Mouse (Mus musculus) megakaryocyte, embryonic 14.5 days (primary cell): Measurements from ENCODE around the gene Cops2. TPM values are rescaled to one million over a fixed set of nuclear protein-coding genes. Genes with fewer than 3 reads are reported as not detected.

Experiments used
- H3K27me3 ChIP-seq: replicated peaks from 2 replicates; pipeline ENCODE3; 2012; ENCODE audit warnings: inconsistent platforms
- H3K36me3 ChIP-seq: replicated peaks from 2 replicates; pipeline ENCODE3; 2012; ENCODE audit warnings: low read length, inconsistent platforms, mixed read lengths
- H3K4me1 ChIP-seq: 2 replicates; pipeline ENCODE4 v1.6.1; 2012; ENCODE audit warnings: inconsistent platforms
- H3K4me3 ChIP-seq: replicated peaks from 2 replicates; pipeline ENCODE3; 2012; ENCODE audit warnings: moderate library complexity, mild to moderate bottlenecking, inconsistent platforms
- H3K9me3 ChIP-seq: 2 replicates; pipeline ENCODE4 v1.6.1; 2012; ENCODE audit warnings: inconsistent platforms
- FLI1 ChIP-seq: IDR thresholded peaks from 2 replicates; pipeline ENCODE4 v1.6.1; 2012; ENCODE audit warnings: low read length, inconsistent platforms, mixed read lengths
- GATA1 ChIP-seq: IDR thresholded peaks from 3 replicates; pipeline ENCODE4 v1.6.1; 2012; ENCODE audit warnings: mixed read lengths, low read length, inconsistent platforms, borderline replicate concordance
- polyA plus RNA-seq: library from polyadenylated mRNA; stranded (reverse); fragments of >175 nt; gene quantifications from 2 replicates; pipeline ENCODE4 v1.2.3, GENCODE M21; 2012; ENCODE audit warnings: low replicate concordance; ENCODE audit not compliant: insufficient read depth

The Cops2 gene
- polyA plus RNA-seq, 1 experiment = 2.3 TPM

GRCm38 (mm10) chr2:125829924-125830323 lies 29.0 kb downstream of the Cops2 start:
- Histone ChIP-seq H3K4me3 (no peak overlapping the region), H3K4me1 (no peaks in the 10 kb centered on the region), H3K9me3 (no peaks in the 10 kb centered on the region), H3K27me3 (no peaks in the 10 kb centered on the region), H3K36me3 (peaks cover 82% of the 10 kb centered on the region)
- no peak for TF ChIP-seq FLI1

- Histone ChIP-seq H3K36me3 (peaks cover 61% of the 10 kb centered on the region), H3K9me3 (no peaks in the 10 kb centered on the region), H3K27me3 (no peaks in the 10 kb centered on the region), H3K4me3 (no peak overlapping the region), H3K4me1 (no peaks in the 10 kb centered on the region)
- TF ChIP-seq GATA1 = no peak
- TF ChIP-seq FLI1 = no peak
Measured at GRCm38 (mm10) chr2:125827898-125828297, 31.0 kb downstream of the Cops2 start.

GRCm38 (mm10) chr2:125826201-125826600 lies 32.7 kb downstream of the Cops2 start:
- H3K9me3 ChIP-seq = no peaks in the 10 kb centered on the region
- no peak for TF ChIP-seq FLI1
- TF ChIP-seq GATA1 = no peak
- no peaks in the 10 kb centered on the region for H3K4me1 ChIP-seq
- H3K36me3 ChIP-seq = peaks cover 45% of the 10 kb centered on the region
- no peak overlapping the region for H3K4me3 ChIP-seq
- H3K27me3 ChIP-seq = no peaks in the 10 kb centered on the region

- no peaks in the 10 kb centered on the region for H3K36me3 ChIP-seq
- peaks cover 8% of the 10 kb centered on the region for H3K27me3 ChIP-seq
- TF ChIP-seq GATA1 (no peak), FLI1 (no peak)
- H3K4me1 ChIP-seq = no peaks in the 10 kb centered on the region
- no peak overlapping the region for H3K4me3 ChIP-seq
- H3K9me3 ChIP-seq = no peaks in the 10 kb centered on the region
Measured at GRCm38 (mm10) chr2:125820397-125820796, 38.5 kb downstream of the Cops2 start.

- Histone ChIP-seq H3K4me3 (no peak overlapping the region), H3K27me3 (peaks cover 5% of the 10 kb centered on the region), H3K36me3 (no peaks in the 10 kb centered on the region), H3K9me3 (no peaks in the 10 kb centered on the region), H3K4me1 (peaks cover 10% of the 10 kb centered on the region)
- TF ChIP-seq FLI1 = no peak
- no peak for TF ChIP-seq GATA1
Measured at GRCm38 (mm10) chr2:125813972-125814595, 44.9 kb downstream of the Cops2 start.

GRCm38 (mm10) chr2:125811332-125811731 lies 47.6 kb downstream of the Cops2 start:
- Histone ChIP-seq H3K9me3 (peaks cover 7% of the 10 kb centered on the region), H3K27me3 (peaks cover 5% of the 10 kb centered on the region), H3K36me3 (no peaks in the 10 kb centered on the region), H3K4me1 (peaks cover 10% of the 10 kb centered on the region), H3K4me3 (no peak overlapping the region)
- TF ChIP-seq FLI1 = no peak
- TF ChIP-seq GATA1 = no peak

- no peaks in the 10 kb centered on the region for H3K36me3 ChIP-seq
- H3K4me3 ChIP-seq = no peak overlapping the region
- H3K27me3 ChIP-seq = peaks cover 5% of the 10 kb centered on the region
- H3K4me1 ChIP-seq = peaks cover 10% of the 10 kb centered on the region
- no peak for TF ChIP-seq FLI1
- TF ChIP-seq GATA1 = no peak
- peaks cover 13% of the 10 kb centered on the region for H3K9me3 ChIP-seq
Measured at GRCm38 (mm10) chr2:125809551-125809950, 49.4 kb downstream of the Cops2 start.

- peaks cover 6% of the 10 kb centered on the region for H3K4me1 ChIP-seq
- H3K36me3 ChIP-seq = no peaks in the 10 kb centered on the region
- peaks cover 13% of the 10 kb centered on the region for H3K9me3 ChIP-seq
- peaks cover 15% of the 10 kb centered on the region for H3K27me3 ChIP-seq
- no peak for TF ChIP-seq FLI1
- no peak for TF ChIP-seq GATA1
- H3K4me3 ChIP-seq = no peak overlapping the region
Measured at GRCm38 (mm10) chr2:125805826-125806225, 53.1 kb downstream of the Cops2 start.

GRCm38 (mm10) chr2:125801947-125802346 lies 57.0 kb downstream of the Cops2 start:
- H3K9me3 ChIP-seq = peaks cover 12% of the 10 kb centered on the region
- TF ChIP-seq FLI1 = no peak
- TF ChIP-seq GATA1 = no peak
- H3K36me3 ChIP-seq = no peaks in the 10 kb centered on the region
- peaks cover 6% of the 10 kb centered on the region for H3K4me1 ChIP-seq
- H3K4me3 ChIP-seq = no peak overlapping the region
- H3K27me3 ChIP-seq = peaks cover 20% of the 10 kb centered on the region

- Histone ChIP-seq H3K4me3 (no peak overlapping the region), H3K9me3 (peaks cover 3% of the 10 kb centered on the region), H3K27me3 (peaks cover 18% of the 10 kb centered on the region), H3K4me1 (peaks cover 6% of the 10 kb centered on the region), H3K36me3 (no peaks in the 10 kb centered on the region)
- TF ChIP-seq FLI1 = no peak
- TF ChIP-seq GATA1 = no peak
Measured at GRCm38 (mm10) chr2:125801038-125801437, 57.9 kb downstream of the Cops2 start.

- TF ChIP-seq FLI1 = no peak
- TF ChIP-seq GATA1 = no peak
- Histone ChIP-seq H3K4me3 (no peak overlapping the region), H3K4me1 (peaks cover 6% of the 10 kb centered on the region), H3K9me3 (no peaks in the 10 kb centered on the region), H3K36me3 (no peaks in the 10 kb centered on the region), H3K27me3 (peaks cover 18% of the 10 kb centered on the region)
Measured at GRCm38 (mm10) chr2:125800428-125800827, 58.5 kb downstream of the Cops2 start.
